In the genomic region with DNA sequence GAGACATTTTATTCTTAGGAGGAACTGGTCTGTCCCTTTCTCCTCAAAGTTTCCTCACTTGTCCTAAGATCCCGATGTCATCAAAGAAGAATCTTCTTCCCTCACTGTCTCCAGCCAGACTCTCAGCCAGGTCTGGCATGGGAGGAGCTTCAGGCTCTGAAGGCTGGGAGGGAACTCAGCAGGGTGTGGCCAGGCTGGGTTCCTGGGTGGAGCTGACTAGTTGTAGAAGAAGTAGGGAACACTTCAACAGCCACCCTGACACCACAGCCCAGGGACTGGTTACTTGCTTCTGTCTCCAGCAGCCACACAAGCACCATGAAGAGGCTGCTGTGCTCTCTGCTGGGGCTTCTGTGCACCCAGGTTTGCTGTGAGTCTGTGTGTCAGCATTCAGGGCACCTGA, we compare ENCODE assay signal across 8 mouse cellular contexts.
DNase-seq lines count a peak whose midpoint lies in the region; ATAC-seq and TF ChIP-seq lines count a peak whose summit lies in the region.
"Not testable (repeated sequence)": the region's sequence is repeated elsewhere in the genome, so short reads cannot be mapped to it uniquely, and the experiment has no call there.

No protein-coding gene starts in this region.

- not testable (repeated sequence) for TF ChIP-seq RAD21 in MEL (IDR thresholded peaks at IDR 0.05; ENCODE audit: low read depth, low read length)

- H3K4me3 ChIP-seq in MEL (ENCODE audit: control insufficient read depth in 1 of 2, insufficient read depth in 1 of 2, low read depth in 2 of 2, low read length in 2 of 2); liver, embryonic 14.5 days (ENCODE audit: insufficient read depth in 1 of 2, low read depth in 2 of 2, low read length in 2 of 2); liver, embryonic 16.5 days (ENCODE audit: low read depth, low read length); macrophage (ENCODE audit: inconsistent target): not testable (repeated sequence)
- peak overlapping the region; percentile 27; the same call in 1 of the 2 replicates for H3K4me3 ChIP-seq in liver, embryonic 12.5 days

- H3K79me2 ChIP-seq in MEL (ENCODE audit: control insufficient read depth, insufficient read depth, low read length, poor library complexity); macrophage (ENCODE audit: inconsistent target): not testable (repeated sequence)

- peak; percentile 31; the same call in 1 of the 2 replicates for ATAC-seq in common myeloid progenitor, adult 5-6 weeks (replicated peaks; ENCODE audit: low read depth, poor library complexity, severe bottlenecking)
- ATAC-seq in erythroid progenitor cell, adult 5-6 weeks (replicated peaks; ENCODE audit: low FRiP score, poor library complexity, severe bottlenecking) = peak; percentile 66
- peak; percentile 81 for ATAC-seq in liver, embryonic 12.5 days
- ATAC-seq in liver, embryonic 14.5 days (ENCODE audit: insufficient read depth) = peak; percentile 65; the same call in 1 of the 2 replicates
- peak; percentile 71 for ATAC-seq in liver, embryonic 16.5 days (ENCODE audit: low read depth)
- ATAC-seq in megakaryocyte progenitor cell, adult 5-6 weeks (replicated peaks; ENCODE audit: poor library complexity) = peak; percentile 50

- H3K4me2 ChIP-seq in liver, embryonic 12.5 days = peak overlapping the region; percentile 61
- H3K4me2 ChIP-seq in liver, embryonic 14.5 days (ENCODE audit: low read depth) = peak overlapping the region; percentile 56
- peak overlapping the region; percentile 34 for H3K4me2 ChIP-seq in liver, embryonic 16.5 days (ENCODE audit: low read depth, low read length)

- not testable (repeated sequence) for TF ChIP-seq POLR2A in MEL (IDR thresholded peaks at IDR 0.05; ENCODE audit: control insufficient read depth in 1 of 2, insufficient read depth in 1 of 2, low read depth in 1 of 2, low read length in 2 of 2, poor library complexity in 1 of 2)

- H3K4me1 ChIP-seq in MEL (ENCODE audit: control insufficient read depth in 1 of 2, insufficient read depth in 2 of 2, low read length in 2 of 2); liver, embryonic 14.5 days (replicated peaks; ENCODE audit: control insufficient read depth in 2 of 2, insufficient read depth in 2 of 2, low read length in 1 of 2); liver, embryonic 16.5 days (ENCODE audit: control insufficient read depth, low read depth, low read length): not testable (repeated sequence)
- H3K4me1 ChIP-seq in liver, embryonic 12.5 days = peaks cover 18% of the 10 kb centered on the region

- H3K27ac ChIP-seq in MEL (ENCODE audit: control insufficient read depth, low read depth, low read length); liver, embryonic 16.5 days (ENCODE audit: low read length): not testable (repeated sequence)
- peak overlapping the region; percentile 76 for H3K27ac ChIP-seq in liver, embryonic 12.5 days
- peak overlapping the region; percentile 60 for H3K27ac ChIP-seq in liver, embryonic 14.5 days
- peak overlapping the region; percentile 67 for H3K27ac ChIP-seq in macrophage

- H3K27me3 ChIP-seq in MEL (ENCODE audit: control insufficient read depth in 1 of 2, insufficient read depth in 2 of 2, low read length in 2 of 2); liver, embryonic 12.5 days (replicated peaks); liver, embryonic 14.5 days (ENCODE audit: control insufficient read depth, insufficient read depth, low read length); liver, embryonic 16.5 days (ENCODE audit: control insufficient read depth, insufficient read depth, low read depth, low read length): not testable (repeated sequence)

- H3K9me3 ChIP-seq in MEL (replicated peaks; ENCODE audit: insufficient read depth, low read length); liver, embryonic 12.5 days (replicated peaks); liver, embryonic 14.5 days (ENCODE audit: control insufficient read depth, low read length); liver, embryonic 16.5 days (replicated peaks; ENCODE audit: control insufficient read depth, low read length): not testable (repeated sequence)

- DNase-seq in MEL (ENCODE audit: low read depth, low spot score); liver, embryonic 14.5 days (ENCODE audit: low read depth in 3 of 3, low spot score in 3 of 3): not testable (repeated sequence)

- H3K9ac ChIP-seq in MEL (ENCODE audit: control insufficient read depth, low read depth, low read length, poor library complexity, severe bottlenecking) = 0 out of 2 replicates have a peak overlapping the region, but pooled peaks have one; percentile 43
- not testable (repeated sequence) for H3K9ac ChIP-seq in liver, embryonic 12.5 days; liver, embryonic 16.5 days (ENCODE audit: low read depth, low read length)
- H3K9ac ChIP-seq in liver, embryonic 14.5 days (replicated peaks) = 0 out of 2 replicates have a peak overlapping the region, but pooled peaks have one; percentile 18

- not testable (repeated sequence) for H3K36me3 ChIP-seq in MEL (ENCODE audit: control insufficient read depth in 1 of 2, insufficient read depth in 2 of 2, low read length in 2 of 2); liver, embryonic 12.5 days; liver, embryonic 14.5 days (replicated peaks; ENCODE audit: control insufficient read depth, insufficient read depth, low read depth); liver, embryonic 16.5 days (ENCODE audit: control insufficient read depth, insufficient read depth); macrophage (ENCODE audit: inconsistent target)

- not testable (repeated sequence) for TF ChIP-seq EP300 in MEL (IDR thresholded peaks at IDR 0.05; ENCODE audit: low read depth in 1 of 2, low read length in 2 of 2); liver, embryonic 14.5 days (IDR thresholded peaks at IDR 0.05; ENCODE audit: low read depth)

- no CpG with 5 or more reads among the region's 1 CpGs for WGBS in liver, embryonic 12.5 days (ENCODE audit: insufficient replicate concordance)
- WGBS in liver, embryonic 14.5 days (ENCODE audit: insufficient replicate concordance) = no CpG with 5 or more reads among the region's 1 CpGs
- no CpG with 5 or more reads among the region's 1 CpGs for WGBS in liver, embryonic 16.5 days (ENCODE audit: insufficient replicate concordance)
- no CpG with 5 or more reads among the region's 1 CpGs for WGBS in macrophage (ENCODE audit: missing documents)

- TF ChIP-seq CTCF in MEL (IDR thresholded peaks at IDR 0.05 in 2 of 3, conservative IDR thresholded peaks at IDR 0.05 in 1 of 3; ENCODE audit: control insufficient read depth in 1 of 3, insufficient read depth in 1 of 3, low read depth in 2 of 3, low read length in 3 of 3, poor library complexity in 1 of 3, severe bottlenecking in 1 of 3); liver, embryonic 14.5 days (IDR thresholded peaks at IDR 0.05; ENCODE audit: low read depth): not testable (repeated sequence)

Comparison
In these comparisons a context has a peak if more than half of its experiments do, and no peak if none do; other contexts are left out.
1. ATAC-seq: peak in every context shown above with its lines; median percentile 81 in liver, embryonic 12.5 days; 71 in liver, embryonic 16.5 days; 66 in erythroid progenitor cell, adult 5-6 weeks; 65 in liver, embryonic 14.5 days; 50 in megakaryocyte progenitor cell, adult 5-6 weeks; 31 in common myeloid progenitor, adult 5-6 weeks.